Mouse (Mus musculus) megakaryocyte-erythroid progenitor cell, adult 5-6 weeks (primary cell): ENCODE measurements around the gene Hadhb. TPM values are rescaled to one million over a fixed set of nuclear protein-coding genes. Genes with fewer than 3 reads are reported as not detected.

ENCODE experiments used
- ATAC-seq: replicated peaks from 2 replicates; pipeline ENCODE4 v1.8.0; 2016; ENCODE audit warnings: mild to moderate bottlenecking, inconsistent platforms; ENCODE audit not compliant: severe bottlenecking, poor library complexity, low FRiP score, low TSS enrichment
- total RNA-seq, 2 experiments: library from RNA; stranded (forward) in 1 of 2; stranded (reverse) in 1 of 2; fragments of 200-1000, 215-1000 nt in 1 of 2; fragments of >200 nt in 1 of 2; fragmentation: Nextera tagmentation in 1 of 2; gene quantifications; 2 replicates each; pipeline ENCODE4 v1.2.3; 2014 to 2017

The Hadhb gene
- total RNA-seq, 2 experiments from 2014 or later: 79.4 to 85.5 TPM

DNA sequence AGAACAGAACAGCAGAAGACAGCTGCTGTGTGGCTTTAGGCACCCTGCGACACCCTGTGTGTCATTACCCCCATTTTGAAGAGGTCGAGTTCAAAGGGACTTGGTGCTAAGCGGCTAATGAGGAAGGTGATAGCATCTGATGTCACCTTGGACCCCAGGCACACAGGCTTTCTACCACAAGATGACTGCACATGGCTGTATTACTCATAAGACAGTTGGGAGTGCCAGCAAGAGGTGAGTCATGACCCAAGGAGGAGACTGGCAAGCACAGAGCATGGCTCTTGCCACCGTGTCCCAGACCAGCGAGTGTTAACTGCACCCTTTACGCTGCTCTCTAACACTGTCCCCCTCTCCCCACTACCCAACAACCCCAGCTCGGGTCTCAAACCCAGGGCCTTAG lies 28.3 kb upstream of the Hadhb start:
- no peak for ATAC-seq

- no peak for ATAC-seq
These were observed 27.0 kb upstream of the Hadhb start for GRCm38 (mm10) chr5:30127921-30128597.

GRCm38 (mm10) chr5:30128680-30129079 lies 26.4 kb upstream of the Hadhb start:
- no peak for ATAC-seq

GRCm38 (mm10) chr5:30131246-30131645 lies 23.8 kb upstream of the Hadhb start:
- ATAC-seq: no peak

DNA sequence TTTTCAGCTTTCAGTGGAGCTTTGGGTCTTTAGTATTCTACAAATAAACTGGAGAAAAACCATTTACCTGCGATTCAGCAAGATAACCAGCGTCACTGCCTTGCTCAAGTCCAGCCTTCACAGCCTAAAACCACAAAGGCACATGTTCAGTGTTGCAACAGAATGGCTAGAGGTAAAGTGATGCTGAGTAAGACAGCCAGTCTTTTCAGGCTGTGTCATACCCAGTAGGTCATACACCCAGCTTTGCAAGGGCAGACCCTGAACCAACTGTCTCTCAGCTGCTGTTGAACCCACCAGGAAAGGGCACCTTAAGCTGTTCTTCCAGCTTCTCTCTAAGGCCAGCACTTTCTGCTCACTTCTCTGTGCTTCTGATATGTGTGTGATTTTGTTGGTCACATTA lies 22.9 kb upstream of the Hadhb start:
- no peak for ATAC-seq

GRCm38 (mm10) chr5:30135711-30136231 lies 19.3 kb upstream of the Hadhb start:
- ATAC-seq: no peak

GRCm38 (mm10) chr5:30137271-30137670 lies 17.8 kb upstream of the Hadhb start:
- no peak for ATAC-seq

DNA sequence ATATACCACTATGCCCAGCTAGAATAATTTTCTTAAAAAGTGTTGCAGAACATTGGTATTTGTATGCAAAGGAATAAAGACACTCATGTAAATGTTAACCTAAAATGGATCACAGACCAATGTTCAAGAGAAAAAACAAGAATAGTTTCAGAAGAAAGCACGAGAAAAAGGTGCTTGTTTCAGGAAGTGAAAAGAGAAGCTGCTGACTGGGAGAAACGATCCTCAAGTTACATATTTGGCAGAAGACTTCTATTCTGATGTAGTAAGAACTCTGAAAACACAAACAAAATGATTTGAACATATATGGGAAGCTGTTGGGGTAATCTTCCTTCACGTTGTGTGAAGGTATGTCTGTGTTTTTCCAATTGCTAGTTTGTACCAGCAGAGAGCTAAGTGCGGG lies 16.9 kb upstream of the Hadhb start:
- ATAC-seq: no peak

- no peak for ATAC-seq
These were observed 8.5 kb upstream of the Hadhb start for GRCm38 (mm10) chr5:30146526-30146925.

DNA sequence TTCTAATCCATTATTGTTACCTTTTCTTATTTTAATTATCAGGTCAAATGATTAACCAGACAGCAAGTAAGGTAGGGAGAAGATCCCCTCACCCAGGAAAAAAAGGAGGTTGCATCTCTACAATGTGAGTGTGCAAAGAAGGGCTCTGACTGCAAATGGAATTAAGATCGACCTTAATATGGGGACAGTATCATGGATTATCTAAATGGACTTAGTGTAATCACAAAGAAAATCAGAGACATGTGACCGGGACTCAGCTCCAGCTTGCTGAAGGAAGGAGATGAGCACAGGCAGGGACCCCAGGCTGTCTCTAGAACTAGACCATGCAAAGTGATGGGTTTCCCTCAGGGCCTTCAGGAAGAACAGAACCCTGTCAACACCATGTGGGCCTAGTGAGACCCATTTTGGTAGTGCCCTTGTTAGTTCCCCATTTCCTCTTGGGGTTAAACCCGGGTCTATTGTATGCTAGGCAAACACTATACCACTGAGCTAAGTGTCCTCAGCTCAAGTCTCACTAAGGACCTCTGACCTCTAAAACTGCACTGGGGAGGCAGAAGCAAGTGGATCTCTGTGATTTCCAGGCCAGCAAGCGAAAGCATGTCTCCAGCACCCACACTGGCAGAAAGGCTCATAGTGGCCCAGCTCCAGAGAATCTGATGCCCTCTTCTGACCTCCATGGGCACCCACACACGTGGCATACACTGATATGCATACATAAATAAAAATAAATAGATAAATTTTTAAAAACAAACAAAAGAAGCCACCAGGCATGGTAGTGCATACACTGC lies 6.7 kb upstream of the Hadhb start:
- no peak for ATAC-seq

- no peak for ATAC-seq
These were observed 3.0 kb upstream of the Hadhb start for GRCm38 (mm10) chr5:30152007-30152406.

DNA sequence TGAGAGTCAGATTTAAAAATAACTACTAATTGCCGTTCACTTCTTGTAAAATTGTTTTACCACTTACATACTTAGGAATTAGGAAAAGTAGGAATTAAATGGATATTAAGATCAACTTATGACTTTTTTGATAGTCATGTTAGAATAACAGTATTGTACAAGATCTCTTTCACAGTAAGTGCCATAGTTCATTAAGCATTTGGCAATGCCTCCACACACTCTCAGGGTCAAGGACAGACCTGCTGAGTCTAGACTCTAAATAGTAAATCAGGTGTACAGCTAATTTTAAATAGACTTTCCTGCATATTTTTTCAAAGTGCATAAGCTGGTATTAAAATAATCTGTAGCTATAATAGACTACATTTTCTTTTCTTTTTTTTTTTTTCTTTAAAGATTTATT lies 2.6 kb upstream of the Hadhb start:
- ATAC-seq: no peak

- ATAC-seq: no peak
These were observed 1.8 kb upstream of the Hadhb start for GRCm38 (mm10) chr5:30153222-30153621.

GRCm38 (mm10) chr5:30154013-30154412 lies 1.0 kb upstream of the Hadhb start:
- no peak for ATAC-seq

- peak; percentile 35 for ATAC-seq
These were observed 346 bp downstream of the Hadhb start for GRCm38 (mm10) chr5:30155395-30155792.

- no peak for ATAC-seq
These were observed 977 bp downstream of the Hadhb start for GRCm38 (mm10) chr5:30155821-30156629.

- ATAC-seq: no peak
These were observed 4.6 kb downstream of the Hadhb start for GRCm38 (mm10) chr5:30159601-30160000.

- ATAC-seq: no peak
These were observed 6.8 kb downstream of the Hadhb start for GRCm38 (mm10) chr5:30161836-30162235.

- no peak for ATAC-seq
These were observed 7.3 kb downstream of the Hadhb start for GRCm38 (mm10) chr5:30162339-30162738.
